Mouse (Mus musculus) thymus, adult 2 months (tissue): Measurements from ENCODE around the gene Aph1a.

ENCODE experiments used
- CTCF ChIP-seq: fragments of 200-500 bp; IDR thresholded peaks from 2 replicates; pipeline ENCODE4 v1.5.1; 2012; ENCODE audit warnings: mild to moderate bottlenecking, control low read depth, low read length, moderate library complexity, borderline replicate concordance; ENCODE audit not compliant: control insufficient read depth, poor library complexity, insufficient read depth; ENCODE audit errors: extremely low read depth
- POLR2A ChIP-seq: fragments of 200-500 bp; IDR thresholded peaks from 2 replicates; pipeline ENCODE4 v1.6.1; 2012; ENCODE audit warnings: mild to moderate bottlenecking, low read length, control low read depth, moderate library complexity; ENCODE audit not compliant: control insufficient read depth, poor library complexity, insufficient read depth; ENCODE audit errors: extremely low read depth

DNA sequence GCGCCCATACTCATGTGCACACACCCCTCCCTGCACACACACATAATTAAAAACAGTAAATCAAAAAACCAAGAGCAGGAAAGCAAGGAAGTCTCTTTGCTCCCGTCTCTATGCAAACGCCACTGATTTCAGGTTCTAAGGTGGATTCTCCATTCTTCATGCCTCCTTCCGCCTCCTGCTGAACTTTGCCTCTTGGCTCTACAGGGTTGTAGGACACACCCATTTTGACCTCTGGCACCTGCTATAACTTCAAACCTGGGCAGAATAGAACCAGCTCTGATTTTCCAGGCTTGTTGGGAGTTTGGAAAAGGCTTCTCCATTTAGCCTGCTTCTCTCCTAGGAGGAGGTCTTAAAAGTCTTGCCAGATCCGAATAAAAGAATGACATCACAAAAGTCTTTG is 9.4 kb upstream of the Aph1a start:
- no peak for TF ChIP-seq CTCF
- TF ChIP-seq POLR2A = no peak
